Mouse (Mus musculus): ENCODE data around the gene Arr3. TPM values are rescaled to one million over a fixed set of nuclear protein-coding genes. Genes with fewer than 3 reads are reported as not detected.

Gene Arr3
- total and polyA plus RNA-seq, 3 experiments: not detected

DNA sequence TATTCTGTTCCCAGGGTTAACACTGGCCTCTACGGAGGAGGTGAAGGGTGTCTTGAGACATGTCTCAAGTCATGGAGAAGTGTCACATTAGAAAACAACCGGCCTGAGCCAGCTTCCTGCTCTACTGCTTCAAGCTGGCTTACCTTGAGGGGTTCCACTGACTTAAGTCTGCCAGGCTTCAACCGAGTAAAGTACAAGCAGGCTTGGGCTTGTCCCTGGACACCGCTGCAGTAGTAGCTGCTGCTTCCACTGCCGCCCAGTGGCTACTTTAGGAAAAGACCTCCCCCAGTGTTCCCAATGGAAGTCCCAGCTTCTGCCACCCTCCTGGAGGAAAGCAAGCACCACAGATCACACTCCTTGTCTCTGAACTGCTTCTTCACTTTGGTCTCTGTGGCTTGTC, 7.9 kb upstream of the Arr3 start:
- in situ Hi-C loops (cut with MboI; ENCODE audit: low pct_ligation_motif_present, low pct_unique_long_range_greater_than_20kb, low sequenced_read_pairs): no loop called here
- H3K9ac ChIP-seq (ENCODE audit: insufficient read depth, low read depth): no peak overlapping the region
- H3K27me3 ChIP-seq (replicated peaks): no peaks in the 10 kb centered on the region
- H3K4me3 ChIP-seq (replicated peaks in 1 of 3; ENCODE audit: low read depth in 2 of 3, low read length in 2 of 3, poor library complexity in 1 of 3): no peak overlapping the region
- dilution Hi-C loops (cut with MboI; ENCODE audit: extremely low pct_ligation_motif_present, extremely low pct_unique_long_range_greater_than_20kb, low sequenced_read_pairs): no loop called here
- no peaks in the 10 kb centered on the region for H3K79me2 ChIP-seq (replicated peaks; ENCODE audit: control insufficient read depth, extremely low read depth, insufficient read depth, poor library complexity, severe bottlenecking)
- no peaks in the 10 kb centered on the region for H3K4me1 ChIP-seq (ENCODE audit: control insufficient read depth in 1 of 2, insufficient read depth in 2 of 2)
- H3K9me3 ChIP-seq (replicated peaks; ENCODE audit: low read length): no peaks in the 10 kb centered on the region
- H3K36me3 ChIP-seq (replicated peaks in 1 of 2; ENCODE audit: control insufficient read depth in 1 of 2, insufficient read depth in 1 of 2, low read length in 1 of 2): no peaks in the 10 kb centered on the region
- H3K4me2 ChIP-seq (ENCODE audit: insufficient read depth, low read depth, poor library complexity, severe bottlenecking): no peak overlapping the region
- no peak overlapping the region for H3K27ac ChIP-seq (ENCODE audit: insufficient read depth, low read depth)
- DNase-seq (ENCODE audit: extremely low read depth): peak; percentile 7
- peak; percentile 45 for TF ChIP-seq SMC3 (IDR thresholded peaks at IDR 0.05; ENCODE audit: low read depth, low read length)
- TF ChIP-seq CTCF (conservative IDR thresholded peaks at IDR 0.05 in 1 of 2, IDR thresholded peaks at IDR 0.05 in 1 of 2; ENCODE audit: low read depth in 2 of 2, low read length in 2 of 2): peak in 1 of 2 experiments; percentile 57; a peak in 2 of 4 replicates
- no peak for TF ChIP-seq BHLHE40 (IDR thresholded peaks at IDR 0.05; ENCODE audit: low read depth, low read length)
- peak; percentile 49 for TF ChIP-seq RAD21 (IDR thresholded peaks at IDR 0.05; ENCODE audit: low read depth, low read length)

GRCm38 (mm10) chrX:100599755-100600154, 5.5 kb upstream of the Arr3 start:
- Histone ChIP-seq H3K79me2 (replicated peaks; ENCODE audit: control insufficient read depth, extremely low read depth, insufficient read depth, poor library complexity, severe bottlenecking) (no peaks in the 10 kb centered on the region), H3K36me3 (replicated peaks in 1 of 2; ENCODE audit: control insufficient read depth in 1 of 2, insufficient read depth in 1 of 2, low read length in 1 of 2) (no peaks in the 10 kb centered on the region), H3K27ac (ENCODE audit: insufficient read depth, low read depth) (no peak overlapping the region), H3K27me3 (replicated peaks) (no peaks in the 10 kb centered on the region), H3K4me2 (ENCODE audit: insufficient read depth, low read depth, poor library complexity, severe bottlenecking) (no peak overlapping the region), H3K9ac (ENCODE audit: insufficient read depth, low read depth) (no peak overlapping the region), H3K4me3 (replicated peaks in 1 of 3; ENCODE audit: low read depth in 2 of 3, low read length in 2 of 3, poor library complexity in 1 of 3) (no peak overlapping the region), H3K9me3 (replicated peaks; ENCODE audit: low read length) (no peaks in the 10 kb centered on the region), H3K4me1 (ENCODE audit: control insufficient read depth in 1 of 2, insufficient read depth in 2 of 2) (no peaks in the 10 kb centered on the region)
- no peak for DNase-seq (ENCODE audit: extremely low read depth)
- in situ Hi-C loops (cut with MboI; ENCODE audit: low pct_ligation_motif_present, low pct_unique_long_range_greater_than_20kb, low sequenced_read_pairs) (no loop called here), dilution Hi-C loops (cut with MboI; ENCODE audit: extremely low pct_ligation_motif_present, extremely low pct_unique_long_range_greater_than_20kb, low sequenced_read_pairs) (no loop called here)
- TF ChIP-seq MAFK (IDR thresholded peaks at IDR 0.05; ENCODE audit: insufficient replicate concordance, low read length) (no peak), GABPA (IDR thresholded peaks at IDR 0.05; ENCODE audit: insufficient replicate concordance, low read depth, low read length) (no peak), JUND (conservative IDR thresholded peaks at IDR 0.05; ENCODE audit: low read depth, low read length) (no peak), E2F4 (IDR thresholded peaks at IDR 0.05; ENCODE audit: insufficient replicate concordance, low read depth, low read length) (no peak), RAD21 (IDR thresholded peaks at IDR 0.05; ENCODE audit: low read depth, low read length) (no peak), POLR2A (IDR thresholded peaks at IDR 0.05; ENCODE audit: low read depth, low read length) (no peak), IRF4 (IDR thresholded peaks at IDR 0.05; ENCODE audit: low read depth, low read length) (no peak), POLR2AphosphoS2 (IDR thresholded peaks at IDR 0.05; ENCODE audit: low read depth, low read length) (no peak), ZNF384 (IDR thresholded peaks at IDR 0.05; ENCODE audit: low read depth, low read length) (no peak), PAX5 (IDR thresholded peaks at IDR 0.05; ENCODE audit: low read length) (no peak), ETS1 (conservative IDR thresholded peaks at IDR 0.05; ENCODE audit: low read depth, low read length) (no peak), MYC (IDR thresholded peaks at IDR 0.05; ENCODE audit: low read depth, low read length) (no peak), HCFC1 (IDR thresholded peaks at IDR 0.05; ENCODE audit: low read depth, low read length) (no peak), TBP (conservative IDR thresholded peaks at IDR 0.05; ENCODE audit: low read depth, low read length) (no peak), MAX (IDR thresholded peaks at IDR 0.05; ENCODE audit: low read length) (no peak), SMC3 (IDR thresholded peaks at IDR 0.05; ENCODE audit: low read depth, low read length) (no peak), TCF12 (IDR thresholded peaks at IDR 0.05; ENCODE audit: low read depth, low read length) (no peak), MAZ (IDR thresholded peaks at IDR 0.05; ENCODE audit: low read depth, low read length) (no peak)

Data from CH12.LX (cell line).